In the genomic region with DNA sequence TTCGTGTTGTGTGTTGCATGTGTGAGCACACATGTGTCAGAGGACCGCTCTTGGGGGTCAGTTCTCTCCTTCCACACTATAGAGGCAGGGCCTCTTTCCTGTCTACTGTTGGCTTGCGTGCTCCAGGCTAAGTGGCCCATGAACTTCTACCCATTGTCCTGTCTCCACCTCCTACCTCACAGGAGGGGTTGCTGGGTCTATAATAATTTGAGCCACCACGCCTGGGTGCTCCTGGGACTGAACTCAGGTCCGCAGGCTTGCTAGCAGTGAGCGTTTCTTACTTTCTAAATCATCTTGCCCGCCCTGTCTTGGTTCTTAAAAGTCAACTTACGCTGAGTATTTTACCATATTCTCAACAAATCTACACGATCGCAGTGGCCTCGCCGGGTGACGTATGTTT, we compare ENCODE assay signal across 25 mouse cellular contexts.
"Had no signal": no experiment of that assay in that cellular context is flagged by ENCODE, and none has a peak within 500 bp of the region (broad histone marks: within the 10 kb centered on the region; RNA-seq: fewer than 3 reads in every experiment).

No protein-coding gene starts in this region.

- H3K36me3 ChIP-seq: heart, embryonic 15.5 days; hindbrain, embryonic 12.5 days; intestine, embryonic 15.5 days; kidney, embryonic 15.5 days; liver, embryonic 12.5 days had no signal

- H3K4me2 ChIP-seq: heart, embryonic 11.5 days; heart, embryonic 13.5 days; heart, embryonic 15.5 days; hindbrain, embryonic 12.5 days; hindbrain, embryonic 14.5 days; intestine, embryonic 15.5 days; kidney, embryonic 15.5 days; liver, embryonic 12.5 days had no signal

- H3K27ac ChIP-seq: heart, adult 2 months; heart, embryonic 13.5 days; heart, embryonic 15.5 days; hindbrain, embryonic 10.5 days; hindbrain, embryonic 12.5 days; hindbrain, embryonic 14.5 days; intestine, embryonic 15.5 days; kidney, embryonic 15.5 days; kidney, postnatal 0 days; layer of hippocampus, adult 2 months; liver, embryonic 12.5 days; liver, embryonic 14.5 days had no signal

- H3K27me3 ChIP-seq: heart, embryonic 13.5 days; heart, embryonic 15.5 days; hindbrain, embryonic 12.5 days; intestine, embryonic 15.5 days; kidney, embryonic 15.5 days had no signal

- ATAC-seq: forebrain, embryonic 16.5 days; hindbrain, embryonic 16.5 days; inflammation-experienced regulatory T-cells, adult 6 months; intestine, embryonic 15.5 days; intestine, postnatal 0 days; liver, embryonic 12.5 days had no signal

- DNase-seq: gastrocnemius, adult 2 months; gastrocnemius, postnatal 10 days; gastrocnemius, postnatal 25 days; heart, adult 2 months; heart, postnatal 14 days; heart, postnatal 36 days; kidney, adult 18-20 months; kidney, postnatal 14 days; left cerebral cortex, postnatal 4 days had no signal

- H3K4me3 ChIP-seq: gastrocnemius, adult 2 months; heart, adult 2 months; heart, embryonic 13.5 days; heart, embryonic 15.5 days; hindbrain, embryonic 10.5 days; hindbrain, embryonic 12.5 days; intestine, embryonic 15.5 days; kidney, embryonic 15.5 days; layer of hippocampus, adult 2 months; liver, embryonic 12.5 days had no signal

- H3K9me3 ChIP-seq: heart, embryonic 13.5 days; heart, embryonic 15.5 days; hindbrain, embryonic 10.5 days; hindbrain, embryonic 12.5 days; intestine, embryonic 15.5 days; kidney, embryonic 15.5 days; liver, embryonic 12.5 days had no signal

- H3K9ac ChIP-seq: heart, embryonic 13.5 days; heart, embryonic 15.5 days; hindbrain, embryonic 12.5 days; hindbrain, embryonic 14.5 days; intestine, embryonic 15.5 days; kidney, embryonic 15.5 days; liver, embryonic 12.5 days; liver, embryonic 14.5 days had no signal
